Mouse (Mus musculus) layer of hippocampus, adult 9-11 months (tissue): ENCODE measurements at regions not wholly inside any gene's neighbourhood (a gene's known extent, or its start where the extent isn't known, plus 50 kb on each side); places are given as distances from the start of the nearest gene placed in this dataset.
"Not testable (repeated sequence)": the region's sequence is repeated elsewhere in the genome, so short reads cannot be mapped to it uniquely, and the experiment has no call there.

Experiments
- DNase-seq: peaks from one replicate; pipeline ENCODE4 v3.0.0; 2022

GRCm38 (mm10) chr10:51397016-51397415, 83.4 kb upstream of the Gm49339 start:
- not testable (repeated sequence) for DNase-seq

- peak; percentile 36 for DNase-seq
These were observed 75.3 kb upstream of the Gm49339 start for GRCm38 (mm10) chr10:51405141-51405540.

GRCm38 (mm10) chr10:51412795-51413194, 67.6 kb upstream of the Gm49339 start:
- no peak for DNase-seq

- no peak for DNase-seq
These were observed 65.9 kb upstream of the Gm49339 start for GRCm38 (mm10) chr10:51414512-51414911.

GRCm38 (mm10) chr10:51416723-51417122, 63.7 kb upstream of the Gm49339 start:
- no peak for DNase-seq

GRCm38 (mm10) chr10:51417221-51417911, 63.0 kb upstream of the Gm49339 start:
- no peak for DNase-seq

GRCm38 (mm10) chr10:51418550-51418949, 61.9 kb upstream of the Gm49339 start:
- no peak for DNase-seq

GRCm38 (mm10) chr10:51422501-51422900, 57.9 kb upstream of the Gm49339 start:
- DNase-seq = no peak
